Mouse (Mus musculus) neural tube, embryonic 13.5 days (tissue): ENCODE measurements at regions not wholly inside any gene's neighbourhood (a gene's known extent, or its start where the extent isn't known, plus 50 kb on each side); places are given as distances from the start of the nearest gene placed in this dataset.

ENCODE experiments used
- ATAC-seq: fragments of 200-750 bp; cut with Nextera tagmentation; 2 replicates; pipeline ENCODE4 v1.8.0; 2017; ENCODE audit warnings: low read depth, mild to moderate bottlenecking, moderate TSS enrichment, moderate library complexity
- H3K27ac ChIP-seq: fragments of 300-500 bp; sonication (generic); replicated peaks from 2 replicates; pipeline ENCODE4 v1.5.1; 2015; ENCODE audit warnings: moderate library complexity, mild to moderate bottlenecking, inconsistent platforms
- H3K27me3 ChIP-seq: fragments of 300-500 bp; sonication (generic); 2 replicates; pipeline ENCODE4 v1.6.1; 2015; ENCODE audit warnings: mild to moderate bottlenecking, inconsistent platforms
- H3K36me3 ChIP-seq: fragments of 300-500 bp; sonication (generic); 2 replicates; pipeline ENCODE4 v1.6.1; 2015; ENCODE audit warnings: mild to moderate bottlenecking, inconsistent platforms
- H3K4me1 ChIP-seq: fragments of 300-500 bp; sonication (generic); replicated peaks from 2 replicates; pipeline ENCODE4 v1.6.1; 2015; ENCODE audit warnings: inconsistent platforms
- H3K4me2 ChIP-seq: fragments of 300-500 bp; sonication (generic); 2 replicates; pipeline ENCODE4 v1.6.1; 2015; ENCODE audit warnings: inconsistent platforms, mild to moderate bottlenecking, moderate library complexity
- H3K4me3 ChIP-seq: fragments of 300-500 bp; sonication (generic); 2 replicates; pipeline ENCODE4 v1.5.1; 2015; ENCODE audit warnings: mild to moderate bottlenecking, inconsistent platforms
- H3K9ac ChIP-seq: fragments of 300-500 bp; sonication (generic); 2 replicates; pipeline ENCODE4 v1.6.1; 2015; ENCODE audit warnings: moderate library complexity, mild to moderate bottlenecking, inconsistent platforms
- H3K9me3 ChIP-seq: fragments of 300-500 bp; sonication (generic); 2 replicates; pipeline ENCODE4 v1.6.1; 2016; ENCODE audit warnings: inconsistent platforms
- WGBS: fragments of 180-500 bp; shearing (Covaris S2); methylation state at CpG from one replicate; pipeline ENCODE4 v1.1.7; 2015; 5-methylcytosine and 5-hydroxymethylcytosine counted together

GRCm38 (mm10) chr10:92455195-92455594 is 267.0 kb downstream of the Nedd1 start:
- Histone ChIP-seq H3K4me1 (no peaks in the 10 kb centered on the region; the same call in 1 of the 2 replicates), H3K27ac (no peak overlapping the region), H3K4me2 (no peak overlapping the region), H3K36me3 (no peaks in the 10 kb centered on the region), H3K9me3 (no peaks in the 10 kb centered on the region), H3K9ac (no peak overlapping the region), H3K27me3 (no peaks in the 10 kb centered on the region), H3K4me3 (no peak overlapping the region)
- no peak for ATAC-seq
- WGBS: 90% methylated on average over 1 of the region's 1 CpGs

DNA sequence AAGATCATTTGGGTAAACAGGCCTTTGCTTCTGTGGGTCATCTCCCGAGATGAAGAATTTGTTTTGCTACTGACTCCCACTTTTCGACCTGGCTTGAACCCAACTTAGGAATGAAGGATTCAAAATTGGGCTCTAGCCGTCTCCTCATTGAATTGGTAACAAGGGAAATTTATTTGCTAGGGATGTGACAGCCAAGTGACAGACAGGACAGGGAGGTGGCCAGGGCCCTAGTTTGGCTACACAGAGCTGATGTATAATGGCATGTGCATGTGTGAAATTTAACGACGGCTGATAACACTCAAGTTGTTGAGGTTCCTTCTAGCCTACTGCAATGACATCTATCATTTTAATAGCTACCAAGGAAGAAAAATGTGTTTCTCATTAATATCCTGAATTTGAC is 268.7 kb downstream of the Nedd1 start:
- Histone ChIP-seq H3K4me3 (no peak overlapping the region), H3K27me3 (no peaks in the 10 kb centered on the region), H3K27ac (no peak overlapping the region), H3K36me3 (no peaks in the 10 kb centered on the region), H3K9me3 (no peaks in the 10 kb centered on the region), H3K4me2 (no peak overlapping the region), H3K4me1 (no peaks in the 10 kb centered on the region; the same call in 1 of the 2 replicates), H3K9ac (no peak overlapping the region)
- no peak for ATAC-seq
- 69% methylated on average over 5 of the region's 5 CpGs for WGBS

GRCm38 (mm10) chr10:92445957-92446356 is 276.3 kb downstream of the Nedd1 start:
- Histone ChIP-seq H3K9ac (no peak overlapping the region), H3K4me1 (0 out of 2 replicates have a peak, but pooled peaks cover 3% of the 10 kb centered on the region), H3K9me3 (no peaks in the 10 kb centered on the region), H3K4me3 (no peak overlapping the region), H3K27me3 (no peaks in the 10 kb centered on the region), H3K27ac (no peak overlapping the region), H3K4me2 (no peak overlapping the region), H3K36me3 (no peaks in the 10 kb centered on the region)
- no peak for ATAC-seq
- 62% methylated on average over 2 of the region's 2 CpGs for WGBS

GRCm38 (mm10) chr10:92438621-92439394 is 283.4 kb downstream of the Nedd1 start:
- WGBS: 27% methylated on average over 8 of the region's 8 CpGs
- Histone ChIP-seq H3K9me3 (no peaks in the 10 kb centered on the region), H3K4me2 (no peak overlapping the region), H3K4me3 (no peak overlapping the region), H3K36me3 (no peaks in the 10 kb centered on the region), H3K27ac (no peak overlapping the region), H3K4me1 (peaks cover 8% of the 10 kb centered on the region), H3K9ac (no peak overlapping the region), H3K27me3 (no peaks in the 10 kb centered on the region)
- 0 out of 2 replicates have a peak, but pooled peaks have one; percentile 53 for ATAC-seq

GRCm38 (mm10) chr10:92429256-92429655 is 293.0 kb downstream of the Nedd1 start:
- no peak overlapping the region for H3K9ac ChIP-seq
- H3K9me3 ChIP-seq: no peaks in the 10 kb centered on the region
- no peaks in the 10 kb centered on the region for H3K27me3 ChIP-seq
- H3K4me3 ChIP-seq: no peak overlapping the region
- no peak overlapping the region for H3K27ac ChIP-seq
- H3K4me2 ChIP-seq: no peak overlapping the region
- no peaks in the 10 kb centered on the region for H3K36me3 ChIP-seq
- H3K4me1 ChIP-seq: peaks cover 15% of the 10 kb centered on the region
- 66% methylated on average over 7 of the region's 7 CpGs for WGBS
- no peak for ATAC-seq

GRCm38 (mm10) chr10:92428026-92428425 is 294.2 kb downstream of the Nedd1 start:
- H3K9me3 ChIP-seq: no peaks in the 10 kb centered on the region
- no peak overlapping the region for H3K4me3 ChIP-seq
- no peak overlapping the region for H3K27ac ChIP-seq
- H3K4me1 ChIP-seq: peaks cover 15% of the 10 kb centered on the region
- H3K4me2 ChIP-seq: no peak overlapping the region
- no peak for ATAC-seq
- no peaks in the 10 kb centered on the region for H3K36me3 ChIP-seq
- H3K9ac ChIP-seq: no peak overlapping the region
- WGBS: 11% methylated on average over 4 of the region's 4 CpGs
- H3K27me3 ChIP-seq: no peaks in the 10 kb centered on the region

- Histone ChIP-seq H3K9ac (no peak overlapping the region), H3K27me3 (no peaks in the 10 kb centered on the region), H3K4me2 (no peak overlapping the region), H3K4me3 (no peak overlapping the region), H3K27ac (no peak overlapping the region), H3K4me1 (peaks cover 15% of the 10 kb centered on the region), H3K9me3 (no peaks in the 10 kb centered on the region), H3K36me3 (no peaks in the 10 kb centered on the region)
- WGBS: 34% methylated on average over 6 of the region's 6 CpGs
- no peak for ATAC-seq
Observed at GRCm38 (mm10) chr10:92426443-92426842, 295.8 kb downstream of the Nedd1 start.

DNA sequence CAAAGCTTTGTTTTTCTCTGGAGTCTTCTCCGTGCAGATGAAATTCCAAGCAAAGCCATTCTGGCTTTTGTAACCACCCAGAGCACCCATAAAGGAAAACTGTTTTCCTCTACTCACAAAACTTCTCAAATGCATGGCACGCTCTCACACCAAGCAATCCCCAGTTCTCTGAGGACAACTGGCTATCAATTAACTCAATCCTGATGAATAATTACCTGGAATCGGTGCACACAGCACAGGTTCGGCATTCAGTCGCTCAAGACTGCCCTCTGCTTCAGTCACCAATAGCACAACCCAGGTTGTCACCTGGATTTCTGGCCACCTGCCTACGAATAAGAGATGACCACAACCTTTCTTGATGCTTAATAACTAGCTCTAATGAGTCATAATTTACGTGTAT is 309.5 kb downstream of the Nedd1 start:
- Histone ChIP-seq H3K9me3 (no peaks in the 10 kb centered on the region), H3K27ac (no peak overlapping the region), H3K4me2 (no peak overlapping the region), H3K4me3 (no peak overlapping the region), H3K36me3 (no peaks in the 10 kb centered on the region), H3K9ac (no peak overlapping the region), H3K4me1 (no peaks in the 10 kb centered on the region), H3K27me3 (no peaks in the 10 kb centered on the region)
- 90% methylated on average over 7 of the region's 7 CpGs for WGBS
- no peak for ATAC-seq

DNA sequence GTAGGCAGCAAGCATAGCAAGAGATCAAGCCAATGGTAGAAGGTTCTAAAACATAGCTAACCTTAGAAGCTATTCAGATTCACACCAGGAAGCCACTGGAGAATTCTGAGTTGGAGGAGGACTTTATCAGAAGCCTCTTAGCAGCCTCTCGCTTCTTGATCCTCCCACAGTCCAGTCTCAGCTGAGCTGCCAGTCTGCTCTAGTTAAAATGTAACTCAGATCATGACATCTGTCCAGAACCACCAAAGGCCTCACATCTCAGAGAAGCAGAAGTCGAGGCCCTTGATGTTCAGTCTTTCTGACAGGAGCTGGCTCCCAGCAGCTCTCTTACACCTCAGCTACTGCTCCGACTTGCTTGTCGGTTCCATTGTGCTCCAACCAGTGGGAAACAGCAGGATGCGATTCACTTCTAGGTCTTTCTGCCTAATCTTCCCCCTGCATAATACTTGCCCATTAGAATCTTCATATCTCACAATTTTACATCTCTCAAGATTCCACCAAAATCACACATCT is 311.4 kb downstream of the Nedd1 start:
- Histone ChIP-seq H3K4me1 (no peaks in the 10 kb centered on the region), H3K27ac (no peak overlapping the region), H3K27me3 (no peaks in the 10 kb centered on the region), H3K4me3 (no peak overlapping the region), H3K4me2 (no peak overlapping the region), H3K9ac (no peak overlapping the region), H3K36me3 (no peaks in the 10 kb centered on the region), H3K9me3 (no peaks in the 10 kb centered on the region)
- WGBS: 65% methylated on average over 5 of the region's 5 CpGs
- ATAC-seq: no peak

- no peaks in the 10 kb centered on the region for H3K36me3 ChIP-seq
- H3K4me2 ChIP-seq: 0 out of 2 replicates have a peak overlapping the region, but pooled peaks have one; percentile 24
- no peak overlapping the region for H3K9ac ChIP-seq
- no peaks in the 10 kb centered on the region for H3K27me3 ChIP-seq
- H3K4me1 ChIP-seq: no peaks in the 10 kb centered on the region; the same call in 1 of the 2 replicates
- H3K4me3 ChIP-seq: no peak overlapping the region
- ATAC-seq: no peak
- no peaks in the 10 kb centered on the region for H3K9me3 ChIP-seq
- 65% methylated on average over 15 of the region's 15 CpGs for whole genome bisulfite sequencing
- no peak overlapping the region for H3K27ac ChIP-seq
Observed at GRCm38 (mm10) chr10:92404697-92405293, 317.4 kb downstream of the Nedd1 start.

DNA sequence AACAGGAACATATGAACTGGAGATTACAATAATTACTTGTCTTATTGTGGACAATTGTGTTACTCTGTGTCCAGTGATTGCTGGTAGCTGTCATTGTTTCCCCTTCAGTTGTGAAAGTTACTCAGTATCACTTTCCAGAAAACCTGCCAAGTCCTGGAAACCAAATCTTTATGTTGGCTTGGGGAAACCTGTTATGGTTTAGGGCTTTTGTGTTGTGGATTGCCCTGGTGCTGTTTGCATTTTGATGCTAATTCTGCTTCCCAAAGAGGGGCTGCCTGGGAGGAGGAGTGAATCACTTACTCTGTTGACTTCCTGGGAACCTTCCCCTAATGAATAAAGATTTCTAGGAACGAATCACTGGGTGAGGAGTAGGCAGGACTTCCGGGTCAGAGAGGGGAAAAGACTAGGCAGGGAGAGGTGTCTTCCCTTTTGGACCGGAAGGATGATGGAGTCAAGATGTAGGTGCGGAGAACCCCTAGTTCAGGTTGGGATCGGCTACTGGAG is 321.6 kb downstream of the Nedd1 start:
- Histone ChIP-seq H3K9me3 (no peaks in the 10 kb centered on the region), H3K27ac (no peak overlapping the region), H3K27me3 (no peaks in the 10 kb centered on the region), H3K36me3 (no peaks in the 10 kb centered on the region), H3K4me3 (no peak overlapping the region), H3K9ac (no peak overlapping the region), H3K4me2 (no peak overlapping the region), H3K4me1 (no peaks in the 10 kb centered on the region; the same call in 1 of the 2 replicates)
- 60% methylated on average over 5 of the region's 5 CpGs for WGBS
- ATAC-seq: no peak

DNA sequence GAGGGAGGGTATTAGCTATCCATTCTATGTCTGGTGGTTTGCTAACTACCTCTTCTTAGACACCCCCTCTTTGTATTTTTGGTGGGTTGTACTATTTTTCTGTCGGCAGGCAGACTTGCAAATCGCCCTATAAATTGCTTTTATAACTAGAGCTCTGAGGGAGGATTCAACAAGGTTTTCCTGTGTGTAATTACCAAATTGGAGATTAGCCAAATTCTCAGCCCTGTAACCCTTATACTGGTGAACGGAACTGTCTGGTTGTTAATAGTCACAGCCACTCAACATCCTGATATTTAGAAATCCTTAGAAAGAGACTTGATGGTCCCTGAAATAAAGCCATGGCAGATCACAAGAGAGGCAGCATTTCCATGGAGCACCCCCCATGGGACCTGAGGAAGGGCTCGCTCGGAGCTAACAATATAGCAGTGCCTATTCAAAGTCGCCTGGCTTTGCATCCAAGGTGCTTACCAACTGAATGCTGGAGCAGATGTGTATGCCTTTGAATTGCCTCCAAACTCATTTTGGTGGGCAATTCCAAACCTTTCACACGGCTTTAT is 333.0 kb downstream of the Nedd1 start:
- peak overlapping the region; percentile 29; the same call in 1 of the 2 replicates for H3K27ac ChIP-seq

More for the DNA sequence above, 333.0 kb downstream of the Nedd1 start:
- no peak overlapping the region for H3K4me3 ChIP-seq
- peak overlapping the region; percentile 26; the same call in 1 of the 2 replicates for H3K4me2 ChIP-seq
- H3K4me1 ChIP-seq: peaks cover 11% of the 10 kb centered on the region
- no peak overlapping the region for H3K9ac ChIP-seq
- WGBS: 25% methylated on average over 7 of the region's 7 CpGs
- H3K27me3 ChIP-seq: no peaks in the 10 kb centered on the region
- H3K9me3 ChIP-seq: no peaks in the 10 kb centered on the region
- no peaks in the 10 kb centered on the region for H3K36me3 ChIP-seq
- peak; percentile 40 for ATAC-seq
